Mouse (Mus musculus) embryonic facial prominence, embryonic 11.5 days (tissue): ENCODE results near the gene H2-Ab1. TPM values are rescaled to one million over a fixed set of nuclear protein-coding genes. Genes with fewer than 3 reads are reported as not detected.
"Not testable (repeated sequence)": the region's sequence is repeated elsewhere in the genome, so short reads cannot be mapped to it uniquely, and the experiment has no call there.

ENCODE experiments used
- ATAC-seq: fragments of 200-750 bp; cut with Nextera tagmentation; replicated peaks from 2 replicates; pipeline ENCODE4 v1.8.0; 2017; ENCODE audit warnings: low read depth; ENCODE audit not compliant: insufficient number of reproducible peaks, low FRiP score, low TSS enrichment
- DNase-seq: peaks from one replicate; pipeline ENCODE4 v3.0.0-alpha.2; 2015; ENCODE audit warnings: low spot score
- H3K27ac ChIP-seq: fragments of 300-500 bp; sonication (generic); replicated peaks from 2 replicates; pipeline ENCODE4 v1.5.1; 2014; ENCODE audit warnings: mild to moderate bottlenecking, low read depth, low read length, control low read depth
- H3K27me3 ChIP-seq: fragments of 300-500 bp; sonication (generic); 2 replicates; pipeline ENCODE4 v1.6.1; 2014; ENCODE audit warnings: mild to moderate bottlenecking, low read length, moderate library complexity, mixed read lengths; ENCODE audit not compliant: control insufficient read depth, insufficient read depth
- H3K36me3 ChIP-seq: fragments of 300-500 bp; sonication (generic); replicated peaks from 2 replicates; pipeline ENCODE4 v1.6.1; 2014; ENCODE audit warnings: low read depth, mild to moderate bottlenecking, low read length, moderate library complexity, mixed read lengths; ENCODE audit not compliant: control insufficient read depth, insufficient read depth
- H3K4me1 ChIP-seq: fragments of 300-500 bp; sonication (generic); 2 replicates; pipeline ENCODE4 v1.6.1; 2014; ENCODE audit warnings: low read length, mixed read lengths; ENCODE audit not compliant: control insufficient read depth, insufficient read depth
- H3K4me2 ChIP-seq: fragments of 300-500 bp; sonication (generic); 2 replicates; pipeline ENCODE4 v1.6.1; 2014; ENCODE audit warnings: low read depth, mild to moderate bottlenecking, control low read depth, low read length, moderate library complexity
- H3K4me3 ChIP-seq: fragments of 300-500 bp; sonication (generic); 2 replicates; pipeline ENCODE4 v1.5.1; 2014; ENCODE audit warnings: low read depth, low read length, control low read depth
- H3K9ac ChIP-seq: fragments of 300-500 bp; sonication (generic); replicated peaks from 2 replicates; pipeline ENCODE4 v1.6.1; 2014; ENCODE audit warnings: mild to moderate bottlenecking, control low read depth, low read length
- H3K9me3 ChIP-seq: fragments of 300-500 bp; sonication (generic); replicated peaks from 2 replicates; pipeline ENCODE4 v1.6.1; 2016; ENCODE audit warnings: mild to moderate bottlenecking, low read length, inconsistent platforms, mixed read lengths; ENCODE audit not compliant: control insufficient read depth
- WGBS: fragments of 180-500 bp; shearing (Covaris S2); extraction: QIAGEN DNeasy Blood & Tissue Kit; methylation state at CpG from one replicate; pipeline ENCODE4 v1.1.7; 2014; 5-methylcytosine and 5-hydroxymethylcytosine counted together
- polyA plus RNA-seq: library from polyadenylated mRNA; unstranded; fragments of >200 nt; fragmentation: Nextera tagmentation; extraction: Ambion mirVana; gene quantifications from 2 replicates; pipeline ENCODE4 v1.2.1, GENCODE M21; 2014

The H2-Ab1 gene
- polyA plus RNA-seq, 1 experiment from 2014 or later: 3.5 TPM

DNA sequence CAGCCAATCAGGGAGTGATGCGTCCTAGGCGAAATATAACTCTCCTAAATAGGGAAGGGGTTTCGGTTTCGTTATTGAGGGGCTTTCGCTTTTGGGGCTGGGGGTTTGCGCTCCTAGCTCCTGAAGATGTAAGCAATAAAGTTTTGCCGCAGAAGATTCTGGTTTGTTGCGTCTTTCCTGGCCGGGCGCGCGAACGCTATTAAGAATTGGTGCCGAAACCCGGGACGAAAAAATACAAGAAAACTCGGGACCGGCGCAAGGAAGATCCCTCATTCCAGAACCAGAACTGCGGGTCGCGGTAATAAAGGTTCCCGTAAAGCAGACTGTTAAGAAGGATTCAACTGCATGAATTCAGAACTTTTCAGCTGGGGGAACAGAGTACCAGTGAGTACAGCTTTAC lies 31.6 kb upstream of the H2-Ab1 start:
- ATAC-seq, H3K4me2 ChIP-seq, H3K4me1 ChIP-seq, H3K27ac ChIP-seq, H3K27me3 ChIP-seq, H3K4me3 ChIP-seq, H3K9me3 ChIP-seq, H3K36me3 ChIP-seq, H3K9ac ChIP-seq, DNase-seq: not testable (repeated sequence)
- WGBS: 95% methylated on average over 13 of the region's 23 CpGs

- H3K27me3 ChIP-seq, H3K36me3 ChIP-seq, DNase-seq, H3K9ac ChIP-seq, H3K4me3 ChIP-seq, H3K4me1 ChIP-seq, ATAC-seq, H3K27ac ChIP-seq, H3K9me3 ChIP-seq, H3K4me2 ChIP-seq: not testable (repeated sequence)
- WGBS: 93% methylated on average over 6 of the region's 9 CpGs
Measured at GRCm38 (mm10) chr17:34230971-34231370, 26.5 kb upstream of the H2-Ab1 start.

DNA sequence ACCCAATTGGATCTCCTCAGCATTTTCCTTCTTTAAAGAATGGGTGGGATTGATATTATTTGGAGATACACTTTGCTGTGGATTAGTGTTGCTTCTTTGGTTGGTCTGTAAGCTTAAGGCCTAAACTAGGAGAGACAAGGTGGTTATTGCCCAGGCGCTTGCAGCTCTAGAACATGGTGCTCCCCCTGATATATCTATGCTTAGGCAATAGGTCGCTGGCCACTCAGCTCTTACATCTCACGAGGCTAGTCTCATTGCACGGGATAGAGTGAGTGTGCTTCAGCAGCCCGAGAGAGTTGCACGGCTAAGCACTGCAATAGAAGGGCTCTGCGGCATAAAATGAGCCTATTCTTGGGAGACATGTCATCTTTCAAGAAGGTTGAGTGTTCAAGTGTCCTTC lies 25.5 kb upstream of the H2-Ab1 start:
- WGBS: 76% methylated on average over 5 of the region's 7 CpGs
- not testable (repeated sequence) for H3K27ac ChIP-seq, H3K4me3 ChIP-seq, ATAC-seq, H3K27me3 ChIP-seq, H3K36me3 ChIP-seq, H3K9me3 ChIP-seq, H3K4me1 ChIP-seq, H3K9ac ChIP-seq, DNase-seq, H3K4me2 ChIP-seq

DNA sequence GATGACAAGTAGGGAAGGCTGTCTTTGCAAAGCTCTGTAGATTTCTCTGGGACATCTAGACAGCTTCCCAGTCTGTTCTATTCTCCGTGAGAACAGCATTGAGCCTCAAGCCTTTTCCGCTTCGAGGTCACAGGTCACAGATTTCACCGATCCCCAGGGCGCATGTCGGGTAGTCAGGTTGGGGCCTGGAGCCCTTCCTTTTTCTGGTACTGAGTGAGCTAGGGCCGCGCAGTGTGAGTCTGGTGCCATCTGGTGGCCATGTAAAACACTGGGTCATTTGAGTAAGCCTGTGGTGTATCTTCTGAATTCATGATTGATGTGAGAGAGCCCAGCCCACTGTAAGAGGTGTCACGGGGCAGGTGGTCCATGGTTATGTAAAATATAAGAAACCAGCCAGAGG lies 22.6 kb upstream of the H2-Ab1 start:
- no peak overlapping the region for H3K27ac ChIP-seq
- H3K4me3 ChIP-seq: no peak overlapping the region
- no peak overlapping the region for H3K9ac ChIP-seq
- no peaks in the 10 kb centered on the region for H3K9me3 ChIP-seq
- no peaks in the 10 kb centered on the region for H3K27me3 ChIP-seq
- 49% methylated on average over 9 of the region's 9 CpGs for WGBS
- ATAC-seq (0 out of 2 replicates have a peak, but pooled peaks have one; percentile 34), DNase-seq (peak; percentile 67)
- H3K4me1 ChIP-seq: no peaks in the 10 kb centered on the region
- H3K36me3 ChIP-seq: no peaks in the 10 kb centered on the region
- no peak overlapping the region for H3K4me2 ChIP-seq

DNA sequence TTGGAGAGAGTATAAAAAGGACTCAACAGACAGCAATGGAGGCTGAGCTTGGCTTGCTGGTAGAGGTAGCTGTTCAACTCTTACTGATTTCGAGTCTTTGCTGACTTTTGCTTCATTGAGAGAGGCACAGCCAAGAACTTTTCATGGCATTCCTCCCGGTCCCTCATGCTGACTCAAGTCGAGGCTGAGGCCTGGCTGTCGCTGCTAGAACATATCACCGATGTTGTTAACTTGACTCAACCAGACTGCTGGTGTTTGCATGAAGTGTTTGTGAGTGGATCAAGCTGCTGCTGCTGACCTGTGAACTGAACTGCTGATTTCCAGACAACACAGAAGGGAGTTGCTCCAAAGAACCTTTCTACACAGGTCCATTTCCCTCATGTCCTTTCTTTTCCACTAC lies 20.8 kb upstream of the H2-Ab1 start:
- 81% methylated on average over 5 of the region's 5 CpGs for WGBS
- Histone ChIP-seq H3K9me3 (no peaks in the 10 kb centered on the region), H3K4me2 (no peak overlapping the region), H3K27ac (no peak overlapping the region), H3K9ac (no peak overlapping the region), H3K4me1 (no peaks in the 10 kb centered on the region), H3K27me3 (no peaks in the 10 kb centered on the region), H3K36me3 (no peaks in the 10 kb centered on the region), H3K4me3 (no peak overlapping the region)
- DNase-seq (no peak), ATAC-seq (no peak)

DNA sequence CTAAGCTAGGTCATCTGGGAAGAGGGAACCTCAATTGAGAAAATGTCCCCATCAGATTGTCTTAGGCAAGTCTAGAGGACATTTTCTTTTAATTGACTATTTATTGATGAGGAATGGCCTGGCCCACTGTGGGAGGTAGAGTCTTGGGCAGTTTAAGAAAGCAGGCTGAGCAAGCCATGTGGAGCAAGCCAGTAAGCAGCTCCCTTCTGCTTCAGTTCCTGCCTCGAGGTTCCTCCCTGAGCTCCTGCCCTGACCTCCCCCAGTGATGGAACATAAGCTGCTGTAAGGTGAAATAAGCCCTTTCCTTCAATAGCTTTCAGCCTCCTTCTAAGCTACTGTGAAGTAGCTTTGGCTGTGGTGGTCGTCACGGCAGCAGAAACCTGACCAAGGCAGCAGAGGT lies 19.7 kb upstream of the H2-Ab1 start:
- H3K4me2 ChIP-seq: no peak overlapping the region
- no peaks in the 10 kb centered on the region for H3K4me1 ChIP-seq
- H3K9ac ChIP-seq: no peak overlapping the region
- no peak overlapping the region for H3K4me3 ChIP-seq
- DNase-seq (no peak), ATAC-seq (no peak)
- 71% methylated on average over 3 of the region's 3 CpGs for WGBS
- H3K27me3 ChIP-seq: no peaks in the 10 kb centered on the region
- H3K9me3 ChIP-seq: no peaks in the 10 kb centered on the region
- no peak overlapping the region for H3K27ac ChIP-seq
- no peaks in the 10 kb centered on the region for H3K36me3 ChIP-seq

DNA sequence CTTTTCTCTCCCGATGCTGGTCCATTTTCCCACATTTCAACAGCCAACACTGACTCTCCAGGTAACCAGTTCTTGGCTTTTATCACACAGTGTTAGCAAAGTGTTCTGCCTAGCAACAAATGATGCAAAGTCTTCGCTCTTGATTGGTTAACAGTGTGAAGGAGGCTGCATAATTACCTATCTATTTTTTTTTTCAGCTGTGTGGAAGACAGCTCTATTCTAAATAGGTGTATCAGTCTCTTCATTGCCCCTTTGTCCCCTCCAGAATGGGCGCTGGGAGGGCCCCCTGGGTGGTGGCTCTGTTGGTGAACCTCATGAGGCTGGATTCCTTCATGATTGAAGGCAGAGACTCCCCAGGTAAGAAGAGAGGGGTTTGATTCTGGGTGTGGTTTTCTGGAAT lies 18.8 kb upstream of the H2-Ab1 start, which contains the start of gene H2-Ob:
TSS of gene H2-Ob (plus strand) at position 198 of the 400 bp plus-strand sequence.
- no peak for DNase-seq

DNA sequence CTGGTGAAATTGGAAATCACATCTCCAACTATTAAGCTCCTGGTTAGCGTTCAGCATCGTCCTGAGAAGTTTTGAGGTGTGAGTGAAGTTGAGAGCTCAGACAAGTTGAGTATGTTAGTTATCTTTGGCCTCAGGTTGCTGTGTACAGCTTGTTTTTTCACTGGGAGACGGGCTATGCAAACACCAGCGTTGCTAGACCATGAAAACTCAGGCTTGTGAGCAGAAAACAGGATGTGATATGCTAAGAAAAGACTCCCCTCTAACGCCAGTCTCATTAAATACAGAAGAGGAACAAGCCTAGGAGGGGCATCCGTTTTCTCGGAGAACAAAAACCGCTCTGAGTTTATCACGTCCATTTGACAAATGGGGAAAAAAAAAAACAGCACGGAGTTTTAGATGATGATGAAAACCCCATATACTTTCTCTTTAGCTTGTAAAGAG lies 17.9 kb upstream of the H2-Ab1 start:
- H3K4me2 ChIP-seq: no peak overlapping the region
- WGBS: 72% methylated on average over 10 of the region's 10 CpGs
- ATAC-seq (no peak), DNase-seq (no peak)
- no peaks in the 10 kb centered on the region for H3K27me3 ChIP-seq
- no peaks in the 10 kb centered on the region for H3K9me3 ChIP-seq
- no peaks in the 10 kb centered on the region for H3K36me3 ChIP-seq
- no peak overlapping the region for H3K27ac ChIP-seq
- H3K4me3 ChIP-seq: no peak overlapping the region
- no peak overlapping the region for H3K9ac ChIP-seq
- H3K4me1 ChIP-seq: no peaks in the 10 kb centered on the region

More for the DNA sequence above, 18.8 kb upstream of the H2-Ab1 start, which contains the start of gene H2-Ob:
- Histone ChIP-seq H3K27ac (no peak within 1 kb of the TSS), H3K36me3 (no peaks in the 10 kb centered on the region), H3K27me3 (no peaks in the 10 kb centered on the region), H3K4me1 (no peaks in the 10 kb centered on the region), H3K4me3 (no peak within 1 kb of the TSS), H3K9ac (no peak within 1 kb of the TSS), H3K9me3 (no peaks in the 10 kb centered on the region), H3K4me2 (no peak within 1 kb of the TSS)
- 59% methylated on average over 3 of the region's 3 CpGs for WGBS
- ATAC-seq: no peak
